Mouse (Mus musculus): ENCODE measurements around the gene Ccdc189.
"Not testable (repeated sequence)": the region's sequence is repeated elsewhere in the genome, so short reads cannot be mapped to it uniquely, and the experiment has no call there.

Ccdc189 gene

GRCm38 (mm10) chr7:127588011-127588871, at the start of gene Ccdc189, which contains the start of gene Rnf40:
Ccdc189 (minus strand) TSS chr7:127588595.
Rnf40 (plus strand) TSS chr7:127588767.
- peak; percentile 79 to 86 for DNase-seq

GRCm38 (mm10) chr7:127636963-127637362, 48.6 kb upstream of the Ccdc189 start:
- peak in 1 of 2 experiments; percentile 11 for DNase-seq

GRCm38 (mm10) chr7:127631416-127631815, 43.0 kb upstream of the Ccdc189 start:
- DNase-seq, result no peak

GRCm38 (mm10) chr7:127628646-127629045, 40.3 kb upstream of the Ccdc189 start:
- no peak for DNase-seq

DNA sequence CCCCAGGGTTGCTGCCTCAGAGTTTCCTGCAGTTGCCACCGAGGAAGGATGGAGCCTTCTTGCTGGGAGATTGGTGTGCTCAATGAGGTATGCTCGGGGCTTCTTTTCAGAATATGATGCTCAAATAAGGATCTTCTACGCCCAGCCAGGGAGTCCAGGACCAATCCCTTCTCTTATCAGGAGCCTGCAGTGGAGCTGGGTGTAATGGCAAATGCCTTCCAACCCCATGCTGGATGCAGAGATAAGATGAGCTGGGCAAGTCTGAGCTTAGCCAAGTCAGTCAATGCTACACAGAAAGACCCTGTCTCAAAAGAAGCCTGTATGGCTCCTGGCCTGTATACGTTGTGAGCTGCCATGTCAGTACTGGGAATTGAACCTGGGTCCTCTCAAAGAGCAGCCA, 38.1 kb upstream of the Ccdc189 start:
- no peak for DNase-seq

DNA sequence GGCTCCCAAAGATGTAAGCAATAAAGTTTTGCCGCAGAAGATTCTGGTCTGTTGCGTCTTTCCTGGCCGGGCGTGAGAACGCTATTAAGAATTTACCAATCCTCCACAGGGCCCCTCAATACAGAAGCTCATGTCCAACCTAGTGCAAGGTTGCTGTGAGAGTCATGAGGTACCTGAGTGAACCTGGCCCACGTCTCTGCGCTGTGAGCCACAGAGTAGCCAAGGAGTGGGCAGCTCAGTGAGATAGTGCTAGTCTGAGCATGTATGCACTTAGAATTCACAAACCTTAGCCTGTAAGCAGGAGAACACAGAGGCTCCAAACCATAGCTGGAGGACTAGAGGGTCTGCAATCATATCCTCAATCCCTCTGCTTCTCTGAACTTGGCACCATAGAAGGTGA, 37.6 kb upstream of the Ccdc189 start:
- no peak for DNase-seq

GRCm38 (mm10) chr7:127618402-127618801, 30.0 kb upstream of the Ccdc189 start:
- DNase-seq, result not testable (repeated sequence)

- no peak for DNase-seq
These were observed 29.6 kb upstream of the Ccdc189 start for GRCm38 (mm10) chr7:127617962-127618361.

- no peak for DNase-seq
These were observed 28.5 kb upstream of the Ccdc189 start for GRCm38 (mm10) chr7:127616881-127617280.

DNA sequence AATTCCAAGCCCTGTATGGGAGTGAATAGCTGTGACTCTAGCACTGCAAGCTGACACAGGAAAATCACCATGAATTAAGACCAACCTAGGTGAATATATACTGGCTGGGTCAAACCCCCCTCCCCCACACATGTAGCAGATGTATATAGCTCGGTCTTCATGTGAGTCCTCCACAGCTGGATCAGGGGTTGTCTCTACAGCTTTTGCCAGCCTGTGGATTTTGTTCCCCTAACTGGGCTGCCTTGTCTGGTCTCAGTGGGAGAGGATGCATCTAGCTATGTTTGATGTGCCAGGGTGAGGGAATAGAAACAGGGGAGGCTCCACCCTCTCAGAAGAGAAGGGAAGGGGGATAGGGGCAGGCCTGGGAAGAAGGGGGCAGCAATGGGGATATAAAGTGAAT, 27.9 kb upstream of the Ccdc189 start:
- DNase-seq, result no peak

DNA sequence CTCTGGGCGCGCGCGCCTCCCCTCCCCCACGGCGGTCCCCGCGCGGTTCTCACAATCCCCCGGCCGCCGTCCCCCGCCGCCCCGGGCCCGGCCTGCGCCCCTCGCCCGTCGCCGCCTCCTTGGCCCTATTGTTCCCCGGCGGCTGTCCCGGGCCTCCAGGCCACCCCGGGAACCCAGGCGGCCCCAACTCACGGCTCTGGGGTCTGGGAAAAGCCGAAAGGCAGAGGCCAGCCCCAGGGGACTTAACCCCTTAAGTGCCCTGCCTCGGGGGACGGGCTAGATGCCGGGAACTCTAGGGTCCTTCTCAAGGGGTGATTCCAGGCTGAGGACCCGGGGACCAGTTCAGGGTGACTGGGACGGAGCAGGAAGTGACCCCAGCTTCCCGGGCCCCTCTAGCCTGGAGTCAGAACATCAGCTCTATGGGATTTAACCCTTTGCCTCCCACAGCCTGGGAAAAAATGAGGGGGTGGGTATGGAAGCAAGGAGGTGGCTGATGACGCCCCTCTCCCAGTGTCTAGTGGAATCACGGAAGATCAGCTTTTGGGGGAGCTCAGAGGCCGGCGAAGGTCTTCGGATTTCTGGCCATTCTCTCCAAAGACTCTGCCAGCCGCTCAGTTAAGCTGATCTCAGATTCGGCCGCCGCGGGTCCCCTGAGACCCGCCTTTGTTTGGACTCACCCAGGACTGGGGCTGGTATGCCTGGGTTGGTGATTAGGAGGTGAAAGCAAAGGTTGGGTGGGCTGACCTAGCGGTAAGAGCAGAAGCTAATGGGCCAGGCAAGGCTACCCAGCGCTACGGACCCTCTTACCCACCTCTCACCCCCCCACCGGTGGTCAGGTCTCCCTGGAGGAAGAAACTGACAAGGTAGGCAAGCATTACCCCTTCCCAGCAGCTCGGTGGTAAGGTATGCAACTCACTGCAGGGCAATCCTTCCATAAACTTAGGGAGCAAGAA, 26.8 kb upstream of the Ccdc189 start, which contains the start of gene Zfp629:
Gene Zfp629 (minus strand): TSS at position 907 of the 953 bp plus-strand sequence.
- DNase-seq, result peak in 1 of 2 experiments; percentile 37

DNA sequence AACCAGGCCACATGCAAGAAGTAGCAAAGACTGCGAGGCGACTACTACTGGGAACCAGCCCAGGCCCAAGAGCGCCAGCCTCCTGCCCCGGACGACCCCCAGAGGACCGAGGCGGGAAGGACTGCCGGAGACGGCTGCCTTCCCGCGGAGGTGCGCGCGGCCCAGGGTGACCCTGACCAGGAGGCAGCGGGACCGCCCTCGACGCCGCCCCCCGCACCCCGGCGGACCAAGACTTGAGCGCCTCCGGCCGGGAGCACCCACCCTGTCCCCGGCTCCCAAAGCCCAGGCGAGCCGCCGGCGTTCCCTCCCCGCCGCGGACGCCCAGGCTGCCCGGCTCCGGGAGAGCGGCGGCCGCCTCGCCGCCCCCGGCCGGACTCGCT, 26.1 kb upstream of the Ccdc189 start:
- DNase-seq, result no peak

GRCm38 (mm10) chr7:127614091-127614490, 25.7 kb upstream of the Ccdc189 start:
- no peak for DNase-seq

- no peak for DNase-seq
These were observed 25.1 kb upstream of the Ccdc189 start for GRCm38 (mm10) chr7:127613501-127613900.

DNA sequence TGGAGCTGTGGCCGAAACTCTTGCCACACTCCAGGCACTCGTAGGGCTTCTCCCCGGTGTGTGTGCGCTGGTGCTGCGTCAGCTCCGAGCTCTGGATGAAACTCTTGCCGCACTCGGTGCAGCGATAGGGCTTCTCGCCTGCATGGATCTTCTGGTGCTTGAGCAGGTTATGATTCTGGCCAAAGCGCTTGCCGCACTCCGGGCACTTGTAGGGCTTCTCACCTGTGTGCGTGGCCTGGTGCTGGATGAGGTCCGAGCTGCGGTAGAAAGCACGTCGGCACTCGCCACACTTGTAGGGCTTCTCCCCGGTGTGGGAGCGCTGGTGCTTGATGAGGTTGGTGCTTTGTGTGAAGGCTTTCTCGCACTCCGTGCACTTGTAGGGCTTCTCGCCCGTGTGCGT, 23.2 kb upstream of the Ccdc189 start:
- no peak for DNase-seq

- no peak for DNase-seq
These were observed 22.6 kb upstream of the Ccdc189 start for GRCm38 (mm10) chr7:127611011-127611410.

DNA sequence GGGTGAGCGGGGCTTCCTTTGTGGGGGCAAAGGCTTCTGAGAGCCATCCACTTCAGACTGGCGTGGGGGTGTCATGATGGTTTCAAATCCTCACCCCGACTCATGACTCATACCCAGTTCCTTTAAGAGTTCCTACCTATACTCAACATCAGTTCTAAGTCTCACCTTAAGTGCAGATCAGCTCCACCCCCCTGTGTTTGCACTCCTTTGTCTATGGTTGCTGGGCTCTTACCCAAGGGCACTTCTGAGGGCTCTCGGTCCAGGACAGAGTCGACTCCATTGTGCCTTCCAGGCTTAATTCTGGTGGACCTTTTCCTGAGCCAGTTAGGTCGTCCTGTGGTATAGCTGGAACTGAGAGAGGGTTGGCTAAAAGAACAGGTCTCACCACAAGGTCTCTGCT, 18.8 kb upstream of the Ccdc189 start:
- DNase-seq, result no peak

DNA sequence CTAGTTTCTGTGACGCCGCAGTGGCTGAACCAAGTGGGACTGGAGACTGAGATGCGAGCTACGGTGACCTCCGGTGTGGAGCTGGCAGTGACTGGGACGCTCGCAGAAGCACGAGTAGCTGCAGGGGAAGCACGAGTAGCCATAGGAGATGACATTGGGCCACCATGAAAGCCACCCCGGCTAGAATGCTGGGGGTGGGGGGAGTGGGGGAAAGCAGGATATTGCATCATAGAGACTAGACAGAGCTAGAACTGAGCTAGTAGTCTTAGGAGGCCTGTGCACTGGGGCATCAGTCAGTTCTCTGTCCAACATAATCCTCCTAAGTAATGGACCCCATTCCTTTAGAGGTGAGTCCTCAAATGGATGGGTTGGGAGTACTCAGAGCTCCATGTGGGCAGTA, 15.9 kb upstream of the Ccdc189 start:
- DNase-seq, result no peak

DNA sequence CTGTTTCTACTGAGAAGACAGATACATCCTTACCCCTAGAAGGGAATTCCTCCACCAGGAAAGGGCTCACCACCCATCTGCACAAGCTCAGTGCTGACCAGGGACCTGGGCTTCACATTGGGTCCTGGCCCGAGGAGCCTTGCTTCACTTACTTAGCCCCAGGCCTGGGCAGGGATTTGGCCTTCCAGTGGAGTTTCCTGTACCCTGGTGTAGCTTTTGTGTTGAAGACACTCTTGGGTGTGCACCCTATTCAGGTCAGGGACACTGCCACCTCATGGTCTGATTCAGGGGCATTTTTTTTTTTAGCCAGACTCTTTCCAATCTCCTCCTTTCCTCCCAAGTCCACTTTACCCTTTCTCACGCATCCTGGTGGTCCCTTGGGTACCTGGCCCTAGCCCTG, 14.5 kb upstream of the Ccdc189 start:
- DNase-seq, result no peak

- no peak for DNase-seq
These were observed 13.3 kb upstream of the Ccdc189 start for GRCm38 (mm10) chr7:127601735-127602134.

GRCm38 (mm10) chr7:127600612-127601011, 12.2 kb upstream of the Ccdc189 start:
- no peak for DNase-seq

DNA sequence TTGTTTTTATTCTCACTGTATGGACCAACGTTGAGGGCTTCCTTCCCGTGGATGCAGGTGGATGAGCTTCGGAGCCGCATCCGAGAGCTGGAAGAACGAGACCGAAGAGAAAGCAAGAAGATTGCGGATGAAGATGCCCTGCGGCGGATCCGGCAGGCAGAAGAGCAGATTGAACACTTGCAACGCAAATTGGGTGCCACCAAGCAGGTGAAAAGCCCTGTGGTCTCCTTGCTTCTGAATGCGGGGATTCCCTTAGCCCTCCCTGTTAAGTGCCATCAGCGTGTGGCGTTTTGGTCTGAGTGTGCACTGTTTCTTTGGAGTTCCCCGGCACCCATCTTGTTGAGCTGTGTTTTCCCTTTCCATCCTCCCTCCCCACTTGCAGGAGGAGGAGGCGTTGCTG, 8.4 kb upstream of the Ccdc189 start:
- no peak for DNase-seq

- no peak for DNase-seq
These were observed 4.2 kb upstream of the Ccdc189 start for GRCm38 (mm10) chr7:127592575-127592974.

All from spleen, adult 18-20 months (tissue).